Mouse (Mus musculus): ENCODE data around the gene Adam30. TPM values are rescaled to one million over a fixed set of nuclear protein-coding genes. Genes with fewer than 3 reads are reported as not detected.
"Not testable (repeated sequence)": the region's sequence is repeated elsewhere in the genome, so short reads cannot be mapped to it uniquely, and the experiment has no call there.

Gene Adam30
- polyA plus RNA-seq (2015; fragmentation: Nextera tagmentation; extraction: Ambion mirVana), result not detected in 2 replicates

GRCm38 (mm10) chr3:98160330-98160729 lies at the start of gene Adam30:
TSS of gene Adam30 (plus strand) at chr3:98160630.
- no peaks in the 10 kb centered on the region for H3K9me3 ChIP-seq (replicated peaks)
- no peak for ATAC-seq (ENCODE audit: insufficient read depth)
- H3K4me1 ChIP-seq (replicated peaks), result no peaks in the 10 kb centered on the region
- H3K27me3 ChIP-seq, result no peaks in the 10 kb centered on the region
- H3K36me3 ChIP-seq (replicated peaks), result no peaks in the 10 kb centered on the region
- no peak within 1 kb of the TSS for H3K9ac ChIP-seq
- H3K27ac ChIP-seq (replicated peaks), result no peak within 1 kb of the TSS
- H3K4me3 ChIP-seq (replicated peaks), result no peak within 1 kb of the TSS
- no peak within 1 kb of the TSS for H3K4me2 ChIP-seq
- WGBS (ENCODE audit: insufficient replicate concordance), result 81% methylated on average over 17 of the region's 17 CpGs

- Histone ChIP-seq H3K27ac (replicated peaks) (no peak overlapping the region), H3K27me3 (no peaks in the 10 kb centered on the region), H3K9me3 (replicated peaks) (no peaks in the 10 kb centered on the region), H3K4me3 (replicated peaks) (no peak overlapping the region), H3K36me3 (replicated peaks) (peaks cover 72% of the 10 kb centered on the region), H3K4me1 (replicated peaks) (peaks cover 12% of the 10 kb centered on the region), H3K9ac (no peak overlapping the region), H3K4me2 (no peak overlapping the region)
- ATAC-seq (ENCODE audit: insufficient read depth), result no peak
- 84% methylated on average over 3 of the region's 3 CpGs for WGBS (ENCODE audit: insufficient replicate concordance)
Observed at GRCm38 (mm10) chr3:98118252-98118651, 42.2 kb upstream of the Adam30 start.

- Histone ChIP-seq H3K27me3 (no peaks in the 10 kb centered on the region), H3K36me3 (replicated peaks) (peaks cover 75% of the 10 kb centered on the region), H3K4me3 (replicated peaks) (no peak overlapping the region), H3K27ac (replicated peaks) (peak overlapping the region; percentile 48; the same call in 1 of the 2 replicates), H3K9ac (no peak overlapping the region), H3K4me2 (no peak overlapping the region), H3K9me3 (replicated peaks) (no peaks in the 10 kb centered on the region), H3K4me1 (replicated peaks) (peaks cover 12% of the 10 kb centered on the region)
- 59% methylated on average over 6 of the region's 6 CpGs for WGBS (ENCODE audit: insufficient replicate concordance)
- peak; percentile 38; the same call in 1 of the 2 replicates for ATAC-seq (ENCODE audit: insufficient read depth)
Observed at GRCm38 (mm10) chr3:98119338-98119737, 41.1 kb upstream of the Adam30 start.

DNA sequence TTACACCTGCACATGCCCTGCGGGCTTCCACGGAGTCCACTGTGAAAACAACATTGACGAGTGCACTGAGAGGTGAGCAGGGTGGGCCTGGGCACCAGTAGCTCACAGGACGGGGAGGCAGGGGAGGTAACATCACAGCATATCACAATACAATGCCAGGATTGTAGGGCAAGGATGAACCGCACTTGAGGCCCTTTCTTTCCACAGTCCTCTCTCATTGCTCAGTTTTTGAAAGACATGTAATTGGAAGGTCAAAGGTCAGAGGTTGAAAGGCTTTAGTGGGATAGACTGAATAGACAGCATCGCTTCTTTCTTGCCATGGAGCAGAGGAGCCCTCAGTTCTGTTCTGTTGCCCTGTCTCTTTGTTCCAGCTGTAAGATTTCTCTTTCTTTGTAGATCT lies 39.5 kb upstream of the Adam30 start:
- Histone ChIP-seq H3K4me3 (replicated peaks) (no peak overlapping the region), H3K9me3 (replicated peaks) (no peaks in the 10 kb centered on the region), H3K27ac (replicated peaks) (no peak overlapping the region), H3K9ac (no peak overlapping the region), H3K36me3 (replicated peaks) (peaks cover 74% of the 10 kb centered on the region), H3K4me2 (no peak overlapping the region), H3K4me1 (replicated peaks) (peaks cover 12% of the 10 kb centered on the region), H3K27me3 (no peaks in the 10 kb centered on the region)
- ATAC-seq (ENCODE audit: insufficient read depth), result no peak
- 78% methylated on average over 6 of the region's 6 CpGs for WGBS (ENCODE audit: insufficient replicate concordance)

DNA sequence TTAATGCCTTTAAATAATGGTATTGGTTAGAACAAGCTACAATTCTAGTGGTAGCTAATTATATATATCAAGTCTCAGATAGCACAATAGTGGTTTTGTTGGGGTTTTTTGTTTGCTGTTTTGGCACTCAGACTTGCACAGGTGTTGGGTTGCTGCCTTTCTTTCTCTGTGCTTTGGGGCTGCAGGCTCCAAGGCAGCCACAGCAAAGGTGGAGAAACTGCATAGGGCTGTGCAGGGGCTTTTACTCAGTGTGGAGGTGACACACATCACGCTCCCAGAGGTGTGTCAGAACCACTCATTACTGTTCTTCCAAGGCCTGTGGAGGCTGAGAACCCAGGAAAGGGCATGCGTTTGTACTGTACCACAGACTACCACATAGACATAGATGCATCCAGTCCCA lies 32.7 kb upstream of the Adam30 start:
- Histone ChIP-seq H3K36me3 (replicated peaks) (peaks cover 83% of the 10 kb centered on the region), H3K27me3 (no peaks in the 10 kb centered on the region), H3K4me2 (no peak overlapping the region), H3K9me3 (replicated peaks) (no peaks in the 10 kb centered on the region), H3K4me1 (replicated peaks) (no peaks in the 10 kb centered on the region), H3K9ac (no peak overlapping the region), H3K4me3 (replicated peaks) (no peak overlapping the region), H3K27ac (replicated peaks) (no peak overlapping the region)
- 68% methylated on average over 2 of the region's 2 CpGs for WGBS (ENCODE audit: insufficient replicate concordance)
- ATAC-seq (ENCODE audit: insufficient read depth), result no peak

DNA sequence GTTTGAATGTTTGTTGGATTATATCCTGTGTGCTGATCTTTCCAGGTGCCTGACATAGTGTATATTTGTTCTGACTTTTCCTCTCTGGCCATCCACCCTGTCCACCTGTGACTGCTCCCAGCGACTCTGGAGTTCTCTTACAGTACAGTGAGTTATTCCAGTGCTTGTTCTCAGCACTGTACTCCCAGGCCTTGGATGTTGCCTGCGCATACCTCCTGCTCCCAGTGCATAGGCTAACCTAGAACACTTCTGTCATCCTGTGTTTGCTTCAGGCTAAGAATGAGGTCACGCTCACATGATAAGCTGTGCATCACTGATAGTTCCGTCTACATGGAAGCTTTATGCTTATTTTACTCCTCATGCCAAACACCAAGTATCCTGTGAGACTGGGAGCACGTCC lies 31.7 kb upstream of the Adam30 start:
- 71% methylated on average over 5 of the region's 5 CpGs for WGBS (ENCODE audit: insufficient replicate concordance)
- H3K9me3 ChIP-seq (replicated peaks), result no peaks in the 10 kb centered on the region
- no peak overlapping the region for H3K27ac ChIP-seq (replicated peaks)
- no peaks in the 10 kb centered on the region for H3K27me3 ChIP-seq
- H3K4me1 ChIP-seq (replicated peaks), result no peaks in the 10 kb centered on the region
- no peak overlapping the region for H3K4me3 ChIP-seq (replicated peaks)
- no peak overlapping the region for H3K9ac ChIP-seq
- H3K36me3 ChIP-seq (replicated peaks), result peaks cover 83% of the 10 kb centered on the region
- H3K4me2 ChIP-seq, result no peak overlapping the region
- no peak for ATAC-seq (ENCODE audit: insufficient read depth)

GRCm38 (mm10) chr3:98132140-98132539 lies 28.3 kb upstream of the Adam30 start:
- H3K27me3 ChIP-seq; ATAC-seq (ENCODE audit: insufficient read depth); H3K4me1 ChIP-seq (replicated peaks); H3K9ac ChIP-seq; H3K4me3 ChIP-seq (replicated peaks); H3K4me2 ChIP-seq; H3K27ac ChIP-seq (replicated peaks); H3K9me3 ChIP-seq (replicated peaks): not testable (repeated sequence)
- peaks cover 87% of the 10 kb centered on the region for H3K36me3 ChIP-seq (replicated peaks)
- WGBS (ENCODE audit: insufficient replicate concordance), result 84% methylated on average over 4 of the region's 4 CpGs

- WGBS (ENCODE audit: insufficient replicate concordance), result 78% methylated on average over 8 of the region's 8 CpGs
- H3K36me3 ChIP-seq (replicated peaks), result peaks cover 88% of the 10 kb centered on the region
Observed at GRCm38 (mm10) chr3:98132636-98133035, 27.8 kb upstream of the Adam30 start.

GRCm38 (mm10) chr3:98141456-98141855 lies 19.0 kb upstream of the Adam30 start:
- no peak overlapping the region for H3K4me3 ChIP-seq (replicated peaks)
- H3K4me1 ChIP-seq (replicated peaks), result no peaks in the 10 kb centered on the region
- no peaks in the 10 kb centered on the region for H3K27me3 ChIP-seq
- H3K4me2 ChIP-seq, result no peak overlapping the region
- no peaks in the 10 kb centered on the region for H3K9me3 ChIP-seq (replicated peaks)
- no peak overlapping the region for H3K27ac ChIP-seq (replicated peaks)
- WGBS (ENCODE audit: insufficient replicate concordance), result 81% methylated on average over 15 of the region's 15 CpGs
- no peak overlapping the region for H3K9ac ChIP-seq
- peaks cover 95% of the 10 kb centered on the region for H3K36me3 ChIP-seq (replicated peaks)
- ATAC-seq (ENCODE audit: insufficient read depth), result no peak

More at GRCm38 (mm10) chr3:98132636-98133035, 27.8 kb upstream of the Adam30 start:
- Histone ChIP-seq H3K9me3 (replicated peaks) (no peaks in the 10 kb centered on the region), H3K4me3 (replicated peaks) (no peak overlapping the region), H3K27me3 (no peaks in the 10 kb centered on the region), H3K4me1 (replicated peaks) (no peaks in the 10 kb centered on the region), H3K9ac (no peak overlapping the region), H3K4me2 (no peak overlapping the region), H3K27ac (replicated peaks) (no peak overlapping the region)
- no peak for ATAC-seq (ENCODE audit: insufficient read depth)

DNA sequence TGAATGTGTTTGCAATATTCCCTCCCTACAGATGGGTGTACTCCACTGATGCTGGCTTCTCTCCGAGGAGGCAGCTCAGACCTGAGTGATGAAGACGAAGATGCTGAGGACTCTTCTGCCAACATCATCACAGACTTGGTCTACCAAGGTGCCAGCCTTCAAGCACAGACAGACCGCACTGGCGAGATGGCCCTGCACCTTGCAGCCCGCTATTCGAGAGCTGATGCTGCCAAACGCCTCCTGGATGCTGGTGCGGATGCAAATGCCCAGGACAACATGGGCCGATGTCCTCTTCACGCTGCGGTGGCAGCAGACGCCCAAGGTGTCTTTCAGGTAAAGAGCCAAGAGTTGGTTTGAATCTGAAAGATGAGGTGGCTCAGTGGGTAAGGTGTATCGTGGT lies 17.6 kb upstream of the Adam30 start:
- Histone ChIP-seq H3K27me3 (no peaks in the 10 kb centered on the region), H3K9ac (no peak overlapping the region), H3K4me2 (no peak overlapping the region), H3K9me3 (replicated peaks) (no peaks in the 10 kb centered on the region), H3K4me3 (replicated peaks) (no peak overlapping the region), H3K27ac (replicated peaks) (no peak overlapping the region), H3K36me3 (replicated peaks) (peaks cover 95% of the 10 kb centered on the region), H3K4me1 (replicated peaks) (no peaks in the 10 kb centered on the region)
- ATAC-seq (ENCODE audit: insufficient read depth), result no peak
- WGBS (ENCODE audit: insufficient replicate concordance), result 84% methylated on average over 13 of the region's 13 CpGs

GRCm38 (mm10) chr3:98145204-98145603 lies 15.2 kb upstream of the Adam30 start:
- H3K36me3 ChIP-seq (replicated peaks), result peaks cover 82% of the 10 kb centered on the region

More at GRCm38 (mm10) chr3:98145204-98145603, 15.2 kb upstream of the Adam30 start:
- Histone ChIP-seq H3K4me1 (replicated peaks) (no peaks in the 10 kb centered on the region), H3K4me3 (replicated peaks) (no peak overlapping the region), H3K27me3 (no peaks in the 10 kb centered on the region), H3K9me3 (replicated peaks) (no peaks in the 10 kb centered on the region), H3K4me2 (no peak overlapping the region), H3K27ac (replicated peaks) (no peak overlapping the region), H3K9ac (no peak overlapping the region)
- no peak for ATAC-seq (ENCODE audit: insufficient read depth)
- 80% methylated on average over 10 of the region's 10 CpGs for WGBS (ENCODE audit: insufficient replicate concordance)

All from liver, embryonic 15.5 days (tissue).